ENCODE assay signal across 8 mouse cellular contexts in the genomic region with DNA sequence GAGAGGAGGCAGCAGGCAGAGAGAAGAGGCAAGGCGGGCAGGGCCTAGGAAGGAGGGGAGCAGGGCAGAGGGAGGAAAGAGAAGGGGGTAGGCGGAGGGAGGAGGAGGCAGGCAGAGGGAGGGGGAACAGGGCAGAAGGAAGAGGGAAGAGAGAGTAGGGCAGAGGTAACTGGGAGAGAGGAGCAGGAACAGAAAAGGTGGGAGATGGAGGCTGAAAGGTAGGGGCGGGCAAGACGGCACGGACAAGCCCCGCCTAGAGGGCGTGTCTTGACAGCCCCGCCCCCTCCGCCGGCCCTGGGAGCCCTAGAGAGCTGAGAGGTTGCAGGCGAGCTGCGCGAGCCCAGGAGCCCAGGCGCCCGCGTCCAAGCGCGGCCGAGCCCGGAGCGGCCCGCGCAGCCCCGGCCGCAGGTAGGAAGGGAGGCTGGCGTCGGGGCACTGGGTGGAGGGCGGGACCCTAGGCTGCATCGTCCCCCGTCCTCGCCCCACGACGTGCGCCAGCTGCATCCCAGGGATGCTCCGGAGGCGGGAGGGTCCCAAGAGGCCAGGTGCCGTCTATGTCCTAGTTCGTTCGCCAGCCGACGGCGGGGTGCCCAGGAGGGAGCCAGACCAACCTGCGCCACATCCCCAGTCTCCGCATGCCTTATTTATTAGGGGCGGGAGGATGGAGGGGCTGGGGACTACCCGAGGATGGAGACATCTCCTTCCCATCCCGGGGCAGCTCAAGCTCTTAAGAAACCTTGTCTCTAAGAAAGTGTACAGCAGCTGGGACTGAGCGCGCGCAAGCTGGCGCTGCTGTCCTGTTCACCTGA. TPM values are rescaled to one million over a fixed set of nuclear protein-coding genes. Genes with fewer than 3 reads are reported as not detected.
DNase-seq lines count a peak whose midpoint lies in the region; ATAC-seq and TF ChIP-seq lines count a peak whose summit lies in the region.

A gene (plus strand): TSS at position 167 of the 809 bp plus-strand sequence.

- 1% methylated on average over 51 of the region's 51 CpGs for WGBS in forebrain, embryonic 11.5 days

- no peak for TF ChIP-seq CTCF in ES-Bruce4 (IDR thresholded peaks at IDR 0.05; ENCODE audit: low read depth, low read length)

- ATAC-seq in forebrain, embryonic 11.5 days (replicated peaks; ENCODE audit: low FRiP score), result peak; percentile 92

- TF ChIP-seq POLR2A in ES-Bruce4 (IDR thresholded peaks at IDR 0.05; ENCODE audit: insufficient read depth, low read length), result no peak

- peak; percentile 81 for DNase-seq in adrenal gland, postnatal 14 days
- DNase-seq in forebrain, embryonic 11.5 days (ENCODE audit: low spot score), result peak; percentile 89
- DNase-seq in induced T-regulatory cell, adult 2 months (ENCODE audit: low read depth), result peak; percentile 28
- DNase-seq in left cerebral cortex, adult 8-10 months (ENCODE audit: low spot score in 2 of 2), result peak in 1 of 2 experiments; percentile 72
- peak; percentile 46 for DNase-seq in lung, postnatal 36 days
- peak; percentile 84 to 87 for DNase-seq in right cerebral cortex, postnatal 10 days (ENCODE audit: low spot score in 2 of 2)
- no peak for DNase-seq in natural killer cell, adult 2 months (ENCODE audit: low spot score in 2 of 2)

- TF ChIP-seq EP300 in ES-Bruce4 (IDR thresholded peaks at IDR 0.05; ENCODE audit: insufficient read depth, low read depth, low read length), result no peak

- no peaks in the 10 kb centered on the region for H3K9me3 ChIP-seq in ES-Bruce4 (replicated peaks; ENCODE audit: control insufficient read depth, insufficient read depth, low read length, poor library complexity, severe bottlenecking)
- H3K9me3 ChIP-seq in forebrain, embryonic 11.5 days (ENCODE audit: control insufficient read depth, low read length), result no peaks in the 10 kb centered on the region

- no peaks in the 10 kb centered on the region for H3K4me1 ChIP-seq in ES-Bruce4 (ENCODE audit: control insufficient read depth, insufficient read depth, low read length)
- peaks cover 7% of the 10 kb centered on the region; the same call in 1 of the 2 replicates for H3K4me1 ChIP-seq in forebrain, embryonic 11.5 days (replicated peaks; ENCODE audit: control insufficient read depth, insufficient read depth, low read length)

- no peaks in the 10 kb centered on the region for H3K36me3 ChIP-seq in ES-Bruce4 (ENCODE audit: control insufficient read depth, insufficient read depth, low read length, poor library complexity, severe bottlenecking)
- no peaks in the 10 kb centered on the region for H3K36me3 ChIP-seq in forebrain, embryonic 11.5 days (ENCODE audit: control insufficient read depth, insufficient read depth, low read length)

- H3K27me3 ChIP-seq in ES-Bruce4 (ENCODE audit: control insufficient read depth, insufficient read depth, low read length, poor library complexity, severe bottlenecking), result no peaks in the 10 kb centered on the region
- H3K27me3 ChIP-seq in forebrain, embryonic 11.5 days (ENCODE audit: control insufficient read depth, insufficient read depth, low read length), result peaks cover 16% of the 10 kb centered on the region

- H3K4me3 ChIP-seq in ES-Bruce4 (ENCODE audit: low read depth, low read length), result peak within 1 kb of the TSS; percentile 67
- peak within 1 kb of the TSS; percentile 44 for H3K4me3 ChIP-seq in forebrain, embryonic 11.5 days (ENCODE audit: low read depth, low read length)

- no peak within 1 kb of the TSS for H3K27ac ChIP-seq in ES-Bruce4 (ENCODE audit: insufficient read depth, low read length)
- H3K27ac ChIP-seq in forebrain, embryonic 11.5 days (ENCODE audit: low read depth, low read length), result no peak within 1 kb of the TSS

- 0 out of 2 replicates have a peak within 1 kb of the TSS, but pooled peaks have one; percentile 18 for H3K9ac ChIP-seq in ES-Bruce4 (ENCODE audit: low read depth, poor library complexity, severe bottlenecking)
- H3K9ac ChIP-seq in forebrain, embryonic 11.5 days (ENCODE audit: low read length), result peak within 1 kb of the TSS; percentile 65

- H3K4me2 ChIP-seq in forebrain, embryonic 11.5 days (ENCODE audit: low read depth, low read length, severe bottlenecking), result peak within 1 kb of the TSS; percentile 64

RNA-seq across cellular contexts. Expression of the gene that starts here (rescaled TPM):
- 0.27 and 0.67 TPM in 2 replicates for polyA plus RNA-seq in ES-Bruce4 (2011; ENCODE audit: insufficient read depth, insufficient read length, low read depth, missing spikeins)
- 0.45 TPM in 1 of 2 replicates, not detected in the other for total RNA-seq in adrenal gland, postnatal 14 days (2021)
- polyA plus RNA-seq in forebrain, embryonic 11.5 days (2014; fragmentation: Nextera tagmentation; extraction: Ambion mirVana), result 22.0 and 26.1 TPM in 2 replicates
- total RNA-seq in left cerebral cortex, adult 8-10 months (2022), result 100 to 1,000 TPM; 289 to 321 (median 300) TPM

Comparison
In these comparisons a context has a peak if more than half of its experiments do, and no peak if none do; other contexts are left out.
1. RNA of the gene that starts here (total RNA-seq): 289 to 321 TPM in left cerebral cortex, adult 8-10 months; 0.45 TPM in adrenal gland, postnatal 14 days; every median in the first group is over 100 times any median in the second.
2. RNA of the gene that starts here (polyA plus RNA-seq): 22.0 to 26.1 TPM in forebrain, embryonic 11.5 days; 0.27 to 0.67 TPM in ES-Bruce4; every median in the first group is over 10 times any median in the second.
3. Peak in DNase-seq in adrenal gland, postnatal 14 days; RNA of the gene not detected or under 1 TPM.
4. DNase-seq: peak in forebrain, embryonic 11.5 days (single experiment), induced T-regulatory cell, adult 2 months (single experiment), lung, postnatal 36 days (single experiment) and right cerebral cortex, postnatal 10 days (2 of 2); none in natural killer cell, adult 2 months (0 of 2).